17 mouse cellular contexts compared by ENCODE assay signal in genomic region chr2:75144861-75145260, GRCm38 (mm10).
"Had no signal": no experiment of that assay in that cellular context is flagged by ENCODE, and none has a peak within 500 bp of the region (broad histone marks: within the 10 kb centered on the region; RNA-seq: fewer than 3 reads in every experiment).

No protein-coding gene starts in this region.

- H3K9me3 ChIP-seq: neural tube, embryonic 12.5 days; neural tube, embryonic 13.5 days; neural tube, embryonic 15.5 days; stomach, embryonic 15.5 days had no signal

- DNase-seq: retina, postnatal 1 day; right cerebral cortex, adult 18-20 months; right cerebral cortex, postnatal 14 days; right cerebral cortex, postnatal 25 days; right cerebral cortex, postnatal 4 days; spleen, adult 18-20 months; thymus, adult 18-20 months; thymus, adult 2 months; thymus, postnatal 14 days; thymus, postnatal 25 days; thymus, postnatal 36 days; thymus, postnatal 4 days had no signal

- H3K27ac ChIP-seq: neural tube, embryonic 12.5 days; neural tube, embryonic 13.5 days; neural tube, embryonic 15.5 days; stomach, embryonic 15.5 days; stomach, postnatal 0 days had no signal

- H3K4me3 ChIP-seq: neural tube, embryonic 12.5 days; neural tube, embryonic 13.5 days; neural tube, embryonic 15.5 days; stomach, embryonic 15.5 days had no signal

- H3K36me3 ChIP-seq: neural tube, embryonic 12.5 days; neural tube, embryonic 13.5 days; neural tube, embryonic 15.5 days; stomach, embryonic 15.5 days had no signal
